Mouse (Mus musculus) right cerebral cortex, postnatal 25 days (tissue): ENCODE data around the gene Tdgf1.

Experiments
- DNase-seq: peaks from one replicate; pipeline ENCODE4 v3.0.0; 2022

Tdgf1 gene

DNA sequence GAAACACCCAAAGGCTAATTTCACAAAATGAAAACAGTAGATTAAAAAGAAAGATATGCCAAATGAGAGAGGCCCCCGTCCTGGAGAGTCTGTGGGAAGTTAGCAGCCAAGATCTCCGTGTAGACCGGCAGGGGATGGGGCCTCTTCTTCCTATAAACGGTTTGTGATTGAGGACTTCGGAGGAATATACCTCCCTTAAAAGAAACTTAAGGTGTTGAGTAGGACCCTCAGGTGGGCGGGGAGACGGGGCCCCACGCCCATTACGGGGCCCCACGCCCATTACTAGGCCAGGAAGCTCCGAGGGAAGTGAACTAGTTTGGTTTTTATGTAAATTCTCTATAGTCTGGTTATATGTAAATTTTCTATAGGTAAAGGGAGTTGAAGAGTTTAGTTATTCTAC lies at the start of gene Tdgf1:
Gene Tdgf1 (minus strand): TSS at position 233 of the 400 bp plus-strand sequence.
- DNase-seq, result no peak

DNA sequence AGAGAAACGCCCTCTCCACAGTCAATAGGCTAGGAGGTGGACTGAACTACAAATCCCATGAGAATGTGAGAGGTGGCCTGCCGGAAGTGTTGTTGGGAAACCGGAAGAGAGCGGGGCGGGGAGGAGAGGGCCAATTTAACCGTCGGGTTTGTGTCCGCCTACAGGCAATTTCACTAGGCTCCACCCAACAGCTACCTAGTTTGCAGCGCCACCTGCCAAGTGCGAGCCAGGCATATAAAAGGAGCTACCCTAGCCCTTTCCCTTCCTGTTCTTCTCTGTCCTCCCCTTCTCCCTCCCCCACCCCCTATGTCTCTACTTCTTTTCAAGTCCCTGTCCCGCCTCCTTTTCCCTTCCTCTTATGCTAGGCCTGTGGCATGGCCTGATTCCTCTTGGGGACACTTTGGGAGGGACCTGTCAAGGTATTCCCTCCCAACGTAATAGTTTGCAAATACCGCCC lies 48.8 kb upstream of the Tdgf1 start:
- DNase-seq, result peak; percentile 64

DNA sequence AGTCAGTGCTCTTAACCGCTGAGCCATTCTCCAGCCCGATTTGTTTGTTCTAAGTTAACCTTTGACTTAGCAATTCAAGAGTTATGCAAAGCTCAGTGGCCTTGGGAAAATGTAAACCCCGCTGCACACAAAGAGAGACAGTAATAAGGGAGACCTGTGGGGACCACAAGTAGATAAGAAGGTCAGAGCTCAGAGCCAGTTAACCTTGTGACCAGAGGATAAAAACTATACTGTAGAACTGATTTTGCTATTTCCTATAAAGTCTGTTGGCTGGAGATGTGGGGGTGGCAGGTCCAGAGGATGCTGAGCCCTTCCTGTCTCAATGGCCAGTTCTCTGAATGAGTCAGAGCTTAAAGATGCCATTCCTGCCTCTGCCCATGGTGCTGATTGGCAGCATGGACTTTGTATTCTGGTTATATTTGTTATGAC lies 47.3 kb upstream of the Tdgf1 start:
- no peak for DNase-seq

DNA sequence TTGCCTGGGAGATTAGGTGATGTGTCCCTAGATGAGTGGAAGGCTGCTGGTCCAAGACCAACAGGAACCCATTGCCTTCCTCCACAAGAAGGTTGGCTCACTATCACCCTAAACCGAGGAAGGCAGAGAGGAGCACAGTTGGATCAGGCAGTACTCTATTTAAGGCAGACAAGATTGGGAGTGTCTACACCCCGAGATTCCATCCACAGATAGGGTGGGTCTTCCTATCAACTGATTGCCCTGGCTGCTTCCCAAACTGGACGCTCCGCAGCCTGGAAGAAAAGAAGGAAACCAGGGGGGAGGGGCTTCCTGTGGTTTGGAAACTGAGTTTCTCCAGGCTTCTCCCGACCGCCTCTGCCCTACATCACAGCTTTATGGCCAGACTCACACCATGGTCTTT lies 44.2 kb upstream of the Tdgf1 start, which contains the start of gene Rtp3:
Gene Rtp3 (minus strand): TSS at position 380 of the 400 bp plus-strand sequence.
- no peak for DNase-seq

DNA sequence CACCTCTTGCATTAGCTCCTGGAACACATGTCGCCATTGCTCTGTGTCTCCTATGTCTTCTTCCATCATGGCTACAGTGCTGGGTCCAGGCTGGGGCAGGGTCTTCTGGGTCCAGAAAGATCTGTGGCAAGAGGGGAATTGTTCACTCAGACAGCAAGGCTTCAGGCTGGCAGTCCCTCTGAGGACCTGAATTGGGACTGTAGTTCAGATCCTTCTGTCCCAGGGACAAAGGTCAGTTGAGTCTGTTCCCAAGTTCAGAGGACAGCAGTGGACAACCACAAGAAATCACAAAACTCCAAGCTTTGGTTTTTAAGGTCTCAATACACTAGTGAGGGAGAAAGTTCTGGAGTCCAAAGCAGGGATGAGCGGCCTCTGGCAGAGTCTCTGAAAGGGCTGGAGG lies 43.6 kb upstream of the Tdgf1 start:
- no peak for DNase-seq

DNA sequence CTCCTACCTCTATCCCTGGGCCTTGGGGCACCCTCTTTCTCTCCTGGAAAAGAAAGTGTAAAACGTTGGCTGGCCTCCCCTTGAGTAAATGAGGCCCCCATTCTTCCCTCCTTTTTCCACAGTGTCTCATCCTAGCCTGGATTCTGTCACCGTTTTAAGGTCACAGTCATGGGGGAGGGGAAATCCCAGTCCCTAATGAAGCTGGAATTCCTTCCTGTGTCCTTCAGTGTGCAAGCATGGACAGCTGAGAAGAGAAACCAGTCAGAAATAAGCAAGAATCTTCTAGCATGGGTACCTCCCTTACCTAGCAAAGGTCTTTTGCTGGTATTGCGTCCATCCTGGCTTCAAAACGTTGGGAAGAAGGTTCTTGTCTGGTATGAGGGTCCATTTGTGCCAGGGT lies 43.2 kb upstream of the Tdgf1 start:
- DNase-seq, result no peak

DNA sequence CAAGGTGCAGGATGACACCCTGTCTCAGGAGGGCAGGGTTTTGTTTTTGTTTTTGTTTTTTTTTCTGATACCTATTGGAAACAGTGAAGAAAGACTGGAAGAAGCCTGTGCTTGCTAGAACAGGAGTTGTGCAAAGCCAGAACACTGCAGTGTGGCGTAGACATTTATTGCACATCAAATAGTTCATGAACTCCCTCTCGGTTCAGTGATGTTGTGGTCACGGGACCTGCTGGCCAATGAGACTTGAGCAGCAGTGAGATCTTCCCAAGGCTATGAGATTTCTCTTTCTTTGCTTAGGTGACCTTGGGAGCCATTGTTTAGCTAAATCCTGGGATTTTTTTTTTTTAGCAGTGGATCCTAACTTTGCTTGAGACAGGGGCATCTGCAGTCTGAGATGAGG lies 42.1 kb upstream of the Tdgf1 start:
- no peak for DNase-seq

DNA sequence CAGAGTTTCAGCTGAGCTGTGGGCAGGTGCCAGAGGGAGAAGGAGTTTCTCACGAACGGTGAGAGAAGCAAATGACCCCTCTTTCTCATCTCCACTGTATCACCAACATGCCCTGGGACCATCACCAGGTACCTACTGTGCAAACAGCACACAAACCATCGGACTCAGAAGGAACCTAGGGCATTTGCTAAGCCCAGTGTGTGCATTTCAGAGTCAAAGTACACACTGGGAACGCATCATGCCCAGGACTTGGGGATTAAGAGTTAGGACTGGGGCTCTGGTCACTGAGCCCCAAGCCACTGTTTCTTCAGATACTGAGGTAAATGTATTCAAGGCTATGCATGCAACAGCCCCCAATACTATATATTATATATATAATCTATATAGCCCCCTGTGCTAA lies 41.4 kb upstream of the Tdgf1 start:
- no peak for DNase-seq

DNA sequence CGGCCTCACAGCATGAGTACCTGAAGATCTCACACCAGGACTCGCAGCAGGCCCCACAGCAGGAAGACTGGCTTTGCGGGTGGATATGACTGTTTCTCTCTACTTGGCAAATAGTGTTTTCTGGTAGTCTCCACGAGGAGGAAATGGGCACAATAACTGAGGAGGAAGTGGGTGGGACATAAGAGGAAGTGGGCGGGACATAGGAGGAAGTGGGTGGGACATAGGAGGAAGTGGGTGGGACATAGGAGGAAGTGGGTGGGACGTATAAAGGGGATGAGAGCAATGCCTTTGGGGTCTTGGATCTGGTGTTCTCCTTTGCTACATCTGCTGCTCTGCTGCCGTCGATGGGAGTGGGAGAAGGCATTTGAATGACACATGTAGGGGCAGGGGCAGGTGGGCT lies 40.0 kb upstream of the Tdgf1 start:
- no peak for DNase-seq

DNA sequence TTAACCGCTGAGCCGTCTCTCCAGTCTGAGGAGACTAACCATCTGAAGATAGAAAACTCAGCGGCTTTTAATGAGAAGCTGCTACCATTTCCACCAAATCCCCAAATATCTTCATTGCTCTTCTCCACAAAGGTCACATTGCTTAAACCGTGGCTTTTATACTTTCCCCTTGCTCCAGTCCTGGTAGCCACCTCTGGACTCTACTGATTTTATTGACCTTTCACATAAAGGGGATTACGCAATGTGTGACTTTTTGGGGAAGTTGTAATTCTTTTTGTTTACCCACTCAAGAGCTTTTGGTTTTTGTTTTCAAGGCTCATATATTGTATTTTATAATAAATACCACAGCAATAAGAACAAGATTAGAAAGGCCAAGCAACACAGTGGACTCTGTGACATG lies 39.6 kb upstream of the Tdgf1 start:
- no peak for DNase-seq

DNA sequence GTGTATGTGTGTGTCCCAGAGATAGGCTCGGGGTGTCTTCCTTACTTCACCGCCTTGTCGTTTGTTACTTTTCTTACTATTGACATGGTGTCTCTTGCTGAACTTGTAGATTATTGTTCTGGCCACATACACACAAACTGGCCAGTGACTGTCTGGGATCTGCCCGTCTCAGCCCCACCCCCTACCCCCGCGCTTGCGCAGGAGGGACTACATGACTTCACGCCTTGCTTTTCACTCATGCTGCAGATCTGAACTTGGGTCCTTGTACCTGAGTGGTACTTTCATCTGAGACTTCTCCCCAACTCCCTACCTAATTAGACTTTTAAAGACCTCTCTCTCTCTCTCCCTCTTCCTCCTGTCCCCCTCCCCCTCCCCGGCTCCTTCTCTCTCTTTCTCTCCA lies 38.1 kb upstream of the Tdgf1 start:
- no peak for DNase-seq

DNA sequence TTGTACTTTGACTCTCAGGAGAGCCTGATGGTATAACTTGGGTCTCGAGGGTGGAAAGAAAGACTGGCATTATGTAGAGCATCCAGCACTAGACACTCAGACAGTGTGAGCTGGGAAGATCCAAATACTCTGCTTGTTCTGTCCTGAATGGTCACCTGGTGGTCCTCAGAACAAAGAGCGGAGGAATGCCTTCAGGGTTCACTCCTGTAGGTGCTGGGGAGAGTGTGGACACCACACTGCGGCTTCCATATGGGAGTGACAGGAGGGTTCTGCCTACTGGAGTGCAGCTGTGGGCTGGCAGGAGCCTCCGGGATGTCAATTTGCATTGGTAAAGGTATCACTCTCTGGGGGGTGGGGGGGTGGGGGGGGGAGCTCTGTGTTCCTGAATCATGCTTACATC lies 36.4 kb upstream of the Tdgf1 start:
- DNase-seq, result peak; percentile 7

DNA sequence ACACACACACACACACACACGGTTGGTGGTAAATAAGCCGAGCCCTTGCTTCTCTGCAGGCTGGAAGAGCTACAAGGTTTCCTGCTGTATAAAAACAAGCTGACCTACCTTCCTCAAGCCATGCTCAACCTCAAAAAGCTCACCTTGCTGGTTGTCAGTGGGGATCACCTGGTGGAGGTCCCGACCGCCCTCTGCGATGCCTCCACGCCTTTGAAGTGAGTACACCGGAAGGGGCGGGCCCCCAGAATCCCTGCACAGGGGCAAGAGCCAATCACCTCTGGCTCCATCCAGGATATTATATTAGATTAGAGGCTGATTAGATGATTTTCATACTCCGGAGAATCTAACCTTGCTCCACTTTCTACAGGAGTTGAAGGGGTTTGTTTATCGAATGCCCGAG lies 33.5 kb upstream of the Tdgf1 start:
- no peak for DNase-seq

DNA sequence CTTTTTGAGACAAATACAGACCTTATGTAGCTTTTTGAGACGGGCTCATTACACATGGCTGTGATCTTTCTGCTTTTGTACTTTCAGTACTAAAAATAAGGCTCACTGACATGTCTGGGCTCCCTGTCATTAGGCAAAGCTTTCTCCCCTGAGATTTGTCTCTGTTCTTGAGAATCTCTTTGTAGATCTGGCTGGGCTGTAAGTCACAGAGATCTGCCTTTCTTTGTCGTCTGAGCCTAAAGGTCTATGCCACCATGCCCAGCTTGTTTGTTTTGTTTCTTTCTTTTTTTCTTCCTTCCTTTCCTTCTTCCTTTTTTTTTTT lies 19.9 kb upstream of the Tdgf1 start:
- DNase-seq, result no peak

DNA sequence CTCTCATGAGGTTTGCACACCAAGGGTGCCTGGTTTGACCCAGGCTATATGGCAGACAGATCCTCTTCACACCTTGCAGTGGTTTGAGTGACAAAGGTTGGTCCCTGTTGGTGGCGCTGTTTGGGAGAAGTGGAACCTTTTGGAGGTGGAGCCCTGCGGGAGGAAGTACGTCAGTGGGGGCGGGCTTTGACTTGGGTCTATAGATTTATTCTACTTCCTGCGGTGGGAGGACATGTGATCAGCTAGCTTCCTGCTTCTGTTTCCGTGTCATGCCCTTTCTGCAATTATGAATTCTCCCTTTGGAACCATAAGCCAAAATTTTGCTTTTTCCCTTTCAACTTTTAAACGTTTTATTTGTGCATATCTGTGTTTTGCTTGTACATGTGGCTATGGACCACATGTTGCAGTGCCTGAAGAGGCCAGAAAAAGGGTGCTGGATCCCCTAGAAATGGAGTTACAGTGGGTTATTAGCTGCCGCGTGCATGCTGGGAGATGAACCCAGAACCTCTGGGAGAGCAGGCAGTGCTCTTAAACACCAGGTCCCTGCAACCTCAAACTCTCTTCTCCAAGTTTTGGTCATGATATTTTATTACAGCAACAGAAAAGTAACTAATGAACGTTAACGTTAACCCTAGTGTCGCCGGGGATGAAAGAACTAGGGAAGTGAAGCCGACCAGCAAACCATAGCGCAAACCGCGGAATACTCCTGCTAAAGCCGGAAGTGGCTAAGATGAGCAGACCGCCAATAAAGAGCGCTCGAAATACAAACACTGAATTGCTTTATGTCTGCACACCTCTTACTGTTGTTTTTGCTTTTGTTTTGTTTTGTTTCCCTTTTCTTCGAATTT lies 19.3 kb upstream of the Tdgf1 start:
- no peak for DNase-seq

DNA sequence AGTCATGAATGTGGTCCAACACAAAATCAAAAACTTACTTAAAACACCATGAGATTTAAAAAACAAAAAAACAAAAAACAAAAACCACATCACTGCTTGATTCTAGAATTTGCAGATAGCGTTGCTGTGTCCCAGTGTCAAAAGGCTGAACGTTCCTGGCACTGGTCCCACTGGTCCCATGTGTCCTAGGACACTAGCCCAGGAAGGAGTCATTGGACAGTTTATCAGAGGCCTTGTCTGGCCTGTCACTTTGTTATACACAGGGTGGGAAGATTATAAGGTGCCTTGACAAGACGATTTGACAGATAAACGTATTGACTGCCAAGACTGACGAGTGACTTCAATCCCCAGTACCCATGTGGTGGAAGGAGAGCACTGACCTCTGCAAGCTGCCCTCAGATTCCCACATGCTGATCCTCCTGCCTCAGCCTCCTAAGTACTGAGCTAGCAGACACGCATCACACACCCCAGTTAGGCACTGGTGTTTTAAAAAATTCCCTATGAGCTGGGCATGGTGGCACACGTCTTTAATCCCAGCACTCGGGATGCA lies 17.7 kb upstream of the Tdgf1 start:
- DNase-seq, result no peak

DNA sequence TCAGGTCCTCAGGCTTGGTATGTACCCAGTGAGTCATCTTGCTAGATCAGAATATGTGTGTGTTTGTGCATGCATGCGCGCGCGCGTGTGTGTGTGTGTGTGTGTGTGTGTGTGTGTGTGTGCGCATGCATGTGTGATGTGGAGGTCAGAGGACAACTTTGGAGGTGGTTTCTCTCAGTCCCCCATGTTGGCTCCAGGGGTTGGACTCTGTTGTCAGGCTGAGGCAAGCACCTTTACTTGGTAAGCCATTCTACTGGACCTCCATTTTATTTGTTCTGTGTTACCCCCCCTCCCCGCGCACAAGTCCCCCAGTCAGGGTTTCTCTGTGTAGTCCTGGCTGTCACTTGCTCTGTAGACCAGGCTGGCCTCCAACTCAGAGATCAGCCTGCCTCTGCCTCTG lies 15.4 kb upstream of the Tdgf1 start:
- no peak for DNase-seq

DNA sequence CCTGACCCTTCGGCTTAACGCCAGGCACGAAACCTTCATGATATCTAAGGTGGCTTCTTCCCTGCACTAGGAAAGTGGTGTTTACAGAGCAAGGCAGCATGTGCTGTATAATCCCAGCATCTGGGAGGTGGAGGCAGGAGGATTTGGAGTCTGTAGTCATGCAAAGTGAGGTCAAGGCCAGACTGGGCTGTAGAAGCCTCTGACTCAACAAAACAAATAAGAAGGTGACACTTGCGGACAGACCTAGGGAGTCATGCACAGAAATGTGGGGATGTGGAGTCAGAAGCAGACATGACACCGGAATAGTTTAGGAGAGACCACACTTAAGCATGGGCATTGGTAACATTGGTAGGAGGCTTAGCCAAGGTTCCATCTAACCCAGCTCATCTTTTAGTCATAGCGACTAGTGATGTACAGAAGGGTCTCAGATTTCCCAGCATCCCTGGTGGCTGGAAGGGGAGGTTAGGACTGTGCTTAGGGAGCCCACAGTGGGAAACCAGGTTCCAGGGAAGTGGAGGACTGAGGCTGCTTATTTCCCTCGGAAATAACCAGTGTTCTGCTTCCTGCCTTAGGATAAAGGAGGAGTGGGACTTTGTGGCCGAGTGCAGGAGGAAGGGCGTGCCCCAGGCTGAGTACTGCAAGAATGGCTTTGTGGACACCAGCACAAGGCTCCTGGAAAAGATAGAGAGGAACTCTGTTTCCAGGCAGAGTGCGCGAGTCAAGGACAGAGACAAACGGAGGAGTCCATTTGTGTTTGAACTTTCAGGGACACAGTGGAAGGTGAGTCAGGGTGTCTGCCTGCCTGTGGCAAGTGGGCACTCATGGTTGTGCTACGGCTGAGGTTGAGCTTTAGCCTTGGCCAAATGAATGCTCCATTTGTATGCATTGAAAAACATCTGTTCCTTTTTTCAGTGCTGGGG lies 14.5 kb upstream of the Tdgf1 start:
- DNase-seq, result no peak

DNA sequence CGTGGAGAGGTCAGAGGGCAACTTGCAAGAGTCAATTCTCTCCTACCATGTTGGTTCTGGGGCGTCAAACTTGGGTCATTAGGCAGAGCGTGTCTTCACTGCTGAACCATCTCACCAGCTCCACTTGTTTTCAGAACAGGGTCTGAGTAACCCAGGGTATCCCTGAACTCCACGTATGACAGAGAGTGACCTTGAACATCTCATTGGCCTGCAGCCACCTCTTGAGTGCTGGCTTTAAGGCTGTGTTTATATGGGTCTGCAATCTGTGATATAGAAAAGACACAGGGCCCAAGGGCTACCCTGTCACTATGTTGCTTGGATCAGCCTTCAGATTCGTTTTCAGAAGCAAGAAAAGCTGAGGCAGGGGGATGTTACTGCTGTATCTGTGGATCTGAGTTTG lies 13.7 kb upstream of the Tdgf1 start:
- DNase-seq, result no peak

DNA sequence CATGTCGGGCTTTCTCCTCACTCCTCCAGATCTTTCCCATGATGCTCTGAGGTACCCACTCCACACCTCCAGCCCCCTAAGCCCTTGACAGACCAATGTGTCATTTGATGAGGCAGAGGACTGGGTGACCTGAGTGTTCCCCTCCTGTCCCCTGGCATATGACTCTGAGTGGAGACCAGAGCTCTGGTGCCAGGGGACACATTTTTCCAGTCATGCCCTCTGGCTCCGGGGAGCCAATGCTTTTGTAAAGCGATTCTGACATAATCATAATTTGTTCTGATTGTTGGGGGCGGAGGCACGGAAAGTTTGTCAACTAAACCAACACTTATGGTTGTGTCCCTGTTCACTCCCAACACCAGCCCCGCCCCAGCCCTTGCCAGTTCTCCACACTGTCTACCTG lies 10.0 kb upstream of the Tdgf1 start:
- no peak for DNase-seq

DNA sequence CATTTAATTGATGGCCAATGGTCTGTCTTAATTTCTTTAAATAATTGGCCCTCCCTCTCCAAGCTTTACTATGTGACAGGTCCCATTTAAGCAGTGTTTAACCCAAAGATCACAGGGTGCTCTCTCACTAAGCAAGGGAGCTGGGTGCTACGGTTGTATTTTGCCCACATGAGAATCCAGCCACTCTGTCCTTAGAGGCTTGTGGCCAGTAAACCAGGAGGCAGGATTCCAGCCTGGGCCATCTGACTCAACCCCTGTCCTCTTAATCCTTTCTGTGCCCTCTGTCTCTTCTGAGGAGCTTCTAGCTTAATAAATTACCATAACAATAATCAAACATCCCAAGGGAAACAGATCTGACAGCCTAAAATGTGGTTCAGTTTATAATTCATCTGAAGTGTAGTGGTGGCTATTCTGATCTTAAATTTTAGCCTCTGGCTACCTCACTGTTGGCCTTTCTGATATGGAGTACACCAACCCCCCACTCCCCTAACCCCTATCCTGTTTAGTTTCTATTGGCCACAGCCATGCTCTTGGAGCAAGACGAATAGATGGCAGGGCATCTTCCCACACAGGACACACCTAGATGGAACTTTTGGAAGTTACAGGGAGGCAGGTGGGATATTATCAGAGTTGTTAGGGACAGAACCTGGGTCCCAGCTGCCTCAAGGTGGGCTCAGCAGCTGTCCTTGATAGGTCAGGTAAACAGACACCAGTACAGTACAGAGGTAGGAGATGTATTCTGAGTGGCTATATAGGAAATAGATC lies 8.9 kb upstream of the Tdgf1 start:
- DNase-seq, result no peak

DNA sequence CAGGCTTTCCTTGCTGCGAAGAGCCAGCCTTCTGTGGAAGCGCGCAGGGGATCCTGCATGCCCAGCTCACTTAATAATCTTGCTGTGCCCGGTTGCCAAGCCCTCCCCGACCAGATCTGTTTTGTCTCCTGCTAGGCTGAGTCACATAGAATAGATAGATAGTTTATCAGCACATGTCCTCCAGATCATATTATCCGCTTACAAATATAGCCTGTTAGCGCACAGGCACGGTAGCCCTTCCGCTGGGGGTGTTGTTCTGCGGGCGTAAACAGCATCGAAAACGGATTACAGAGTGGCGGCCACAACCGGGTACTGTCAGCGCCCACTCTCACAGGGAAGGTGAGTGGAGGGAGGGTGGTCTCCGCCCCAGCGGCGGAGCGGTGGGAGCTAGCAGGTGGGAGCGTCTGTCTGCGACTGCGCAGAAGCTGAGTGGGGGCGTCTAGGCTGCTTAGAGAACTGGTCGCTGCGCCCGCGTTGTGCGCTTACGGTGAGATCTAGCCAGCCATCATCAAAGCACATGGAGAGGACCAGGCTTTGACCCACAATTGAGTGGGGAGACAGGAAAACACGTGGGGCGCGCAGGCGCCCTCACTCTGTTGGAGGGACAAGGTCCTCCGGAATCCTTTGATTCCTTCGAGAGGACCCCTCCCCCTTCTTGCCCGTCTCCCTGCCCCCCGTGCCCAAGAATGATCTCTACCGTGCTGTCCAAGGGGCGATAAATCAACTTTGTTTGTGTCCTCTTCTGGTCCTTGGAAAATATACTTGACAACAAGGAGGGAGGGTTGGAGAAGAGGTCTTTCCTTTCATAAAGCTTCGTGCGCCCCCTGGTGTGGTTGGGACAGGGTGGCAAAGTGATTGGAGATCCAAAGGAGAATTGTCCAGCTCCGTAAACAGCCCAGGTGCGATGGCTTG lies 7.8 kb upstream of the Tdgf1 start:
- DNase-seq, result peak; percentile 79
